Mouse (Mus musculus): Measurements from ENCODE around the gene Atf6. TPM values are rescaled to one million over a fixed set of nuclear protein-coding genes. Genes with fewer than 3 reads are reported as not detected.

The Atf6 gene
- polyA plus RNA-seq, 1 experiment from 2014 or later, result 9.2 TPM

DNA sequence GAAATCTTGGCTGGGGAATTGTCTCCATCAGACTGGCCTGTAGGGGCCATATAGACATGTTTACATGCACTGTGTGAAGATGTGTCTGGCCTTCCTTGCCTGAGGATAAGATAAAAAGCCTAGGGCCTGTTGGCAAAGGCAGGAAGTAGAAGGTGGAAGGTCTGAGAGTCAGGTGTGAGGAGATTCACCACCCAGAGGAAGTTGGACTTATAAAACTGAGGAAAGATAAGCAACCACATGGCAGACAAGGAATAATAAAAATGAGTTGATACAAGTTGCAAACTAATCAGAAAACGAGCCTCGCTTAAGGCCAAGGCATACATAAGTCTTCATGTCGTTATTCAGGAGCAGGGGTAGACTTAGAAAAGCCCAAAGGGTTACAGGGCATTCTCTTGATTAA lies 8.1 kb upstream of the Atf6 start:
- H3K9ac ChIP-seq, result no peak overlapping the region
- H3K36me3 ChIP-seq, result peaks cover 76% of the 10 kb centered on the region
- ATAC-seq (replicated peaks; ENCODE audit: low FRiP score), result no peak
- H3K4me2 ChIP-seq, result no peak overlapping the region
- no peaks in the 10 kb centered on the region for H3K9me3 ChIP-seq (replicated peaks)
- no peak overlapping the region for H3K27ac ChIP-seq
- 63% methylated on average over 3 of the region's 3 CpGs for WGBS
- no peaks in the 10 kb centered on the region for H3K4me1 ChIP-seq
- no peak overlapping the region for H3K4me3 ChIP-seq (replicated peaks)
- no peaks in the 10 kb centered on the region for H3K27me3 ChIP-seq

DNA sequence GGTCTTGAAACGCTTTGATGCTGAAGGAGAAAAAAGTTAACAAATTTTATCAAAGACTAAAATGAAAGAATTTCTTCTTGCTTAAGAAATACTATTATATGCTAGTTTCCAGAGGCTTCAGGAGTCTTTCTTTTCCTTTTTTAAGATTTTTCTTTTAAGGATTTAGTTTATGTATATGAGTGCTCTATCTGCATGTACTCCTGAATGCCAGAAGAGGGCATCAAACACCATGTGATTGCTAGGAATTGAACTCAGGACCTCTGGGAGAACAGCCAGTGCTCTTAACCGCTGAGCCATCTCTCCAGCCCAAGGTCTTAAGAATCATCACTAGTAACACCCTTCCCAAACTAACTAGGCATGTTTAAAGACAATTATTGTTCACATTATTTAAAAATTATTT lies 4.4 kb upstream of the Atf6 start:
- ATAC-seq (replicated peaks; ENCODE audit: low FRiP score), result no peak
- no peak overlapping the region for H3K27ac ChIP-seq
- no peaks in the 10 kb centered on the region for H3K9me3 ChIP-seq (replicated peaks)
- WGBS, result 91% methylated on average over 2 of the region's 2 CpGs
- peaks cover 2% of the 10 kb centered on the region for H3K4me1 ChIP-seq
- no peaks in the 10 kb centered on the region for H3K27me3 ChIP-seq
- H3K4me3 ChIP-seq (replicated peaks), result no peak overlapping the region
- H3K4me2 ChIP-seq, result no peak overlapping the region
- no peak overlapping the region for H3K9ac ChIP-seq
- peaks cover 45% of the 10 kb centered on the region for H3K36me3 ChIP-seq

DNA sequence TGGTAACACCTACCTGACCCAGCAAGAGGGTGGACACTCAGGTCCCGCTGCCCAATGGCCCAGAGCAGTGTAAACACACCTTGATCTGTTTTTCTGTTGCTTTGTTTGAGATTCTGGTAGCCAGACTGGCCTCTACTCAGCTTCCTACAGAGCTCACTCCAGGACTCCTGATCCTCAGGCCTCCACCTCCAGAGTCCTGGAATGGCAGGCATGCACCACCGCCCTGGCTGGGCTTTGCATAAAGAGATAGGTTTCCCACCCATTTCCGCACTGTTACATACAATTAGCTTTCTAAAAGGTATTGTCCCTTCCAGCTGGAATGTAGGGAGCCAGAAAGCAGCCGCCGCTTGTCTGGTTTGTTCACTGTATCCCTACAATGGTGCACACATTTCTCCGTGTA lies 3.8 kb upstream of the Atf6 start:
- H3K9ac ChIP-seq, result no peak overlapping the region
- H3K4me3 ChIP-seq (replicated peaks), result no peak overlapping the region
- ATAC-seq (replicated peaks; ENCODE audit: low FRiP score), result no peak
- peaks cover 7% of the 10 kb centered on the region for H3K4me1 ChIP-seq
- no peaks in the 10 kb centered on the region for H3K27me3 ChIP-seq
- H3K9me3 ChIP-seq (replicated peaks), result no peaks in the 10 kb centered on the region
- H3K36me3 ChIP-seq, result peaks cover 40% of the 10 kb centered on the region
- WGBS, result 89% methylated on average over 6 of the region's 6 CpGs
- H3K4me2 ChIP-seq, result no peak overlapping the region
- H3K27ac ChIP-seq, result no peak overlapping the region

DNA sequence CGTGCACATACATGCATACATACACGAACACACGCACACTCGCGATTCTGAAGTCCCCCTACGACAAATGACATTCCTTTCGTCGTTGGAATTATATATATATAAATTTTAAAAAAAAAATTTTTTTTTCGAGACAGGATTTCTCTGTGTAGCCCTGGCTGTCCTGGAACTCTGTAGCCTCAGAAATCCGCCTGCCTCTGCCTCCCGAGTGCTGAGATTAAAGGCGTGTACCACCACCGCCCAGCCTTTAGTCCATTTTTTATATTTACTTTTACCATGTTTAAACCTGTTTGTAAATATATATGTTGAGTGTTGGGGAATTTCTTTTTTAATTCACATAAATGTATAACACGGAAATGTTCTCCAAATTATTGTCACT lies 1.3 kb upstream of the Atf6 start:
- Histone ChIP-seq H3K4me3 (replicated peaks) (peak overlapping the region; percentile 85), H3K4me1 (peaks cover 7% of the 10 kb centered on the region), H3K9me3 (replicated peaks) (no peaks in the 10 kb centered on the region), H3K9ac (peak overlapping the region; percentile 68), H3K27ac (no peak overlapping the region), H3K4me2 (peak overlapping the region; percentile 62), H3K36me3 (peaks cover 18% of the 10 kb centered on the region), H3K27me3 (no peaks in the 10 kb centered on the region)
- WGBS, result 16% methylated on average over 14 of the region's 14 CpGs
- no peak for ATAC-seq (replicated peaks; ENCODE audit: low FRiP score)

DNA sequence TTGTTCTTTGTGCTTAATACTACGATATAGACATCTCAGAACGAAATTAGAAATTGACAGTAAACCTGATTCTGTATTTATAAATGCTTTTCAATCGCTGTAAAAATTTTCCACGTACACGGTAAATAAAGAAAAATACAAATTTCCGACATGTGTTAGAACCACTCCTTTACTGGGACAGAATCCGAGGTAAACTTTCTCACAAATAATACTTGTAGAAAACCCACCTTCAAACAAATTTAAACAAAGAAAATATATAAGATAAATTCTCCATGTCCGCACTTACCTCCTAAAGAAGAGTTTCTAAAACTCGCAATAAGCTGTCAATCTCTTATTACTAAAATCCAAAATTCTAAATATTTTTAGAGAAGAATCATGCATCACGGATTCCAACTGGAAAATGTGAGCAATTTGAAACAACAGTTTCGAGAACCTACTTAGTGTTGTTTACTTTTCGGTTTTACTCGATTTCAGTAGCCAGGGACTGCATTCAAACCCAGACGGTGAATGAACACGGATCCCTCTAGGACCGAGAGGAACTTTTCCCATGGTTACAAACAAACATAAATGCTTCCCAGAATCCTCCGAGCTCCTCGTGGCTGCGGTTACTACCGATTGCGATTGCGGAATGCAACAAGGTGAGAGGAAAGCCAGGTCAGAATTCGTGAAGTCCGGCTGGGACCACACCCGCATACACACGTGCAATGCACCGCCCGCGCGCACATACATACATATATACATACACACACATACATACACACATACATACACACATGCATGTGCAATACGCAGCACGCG lies 735 bp upstream of the Atf6 start:
- peak; percentile 77 for ATAC-seq (replicated peaks; ENCODE audit: low FRiP score)
- Histone ChIP-seq H3K27me3 (no peaks in the 10 kb centered on the region), H3K36me3 (peaks cover 14% of the 10 kb centered on the region), H3K4me1 (peaks cover 7% of the 10 kb centered on the region), H3K27ac (peak overlapping the region; percentile 77; the same call in 1 of the 2 replicates), H3K9ac (peak overlapping the region; percentile 68), H3K4me3 (replicated peaks) (peak overlapping the region; percentile 85), H3K4me2 (peak overlapping the region; percentile 62), H3K9me3 (replicated peaks) (no peaks in the 10 kb centered on the region)
- WGBS, result under 1% methylated on average over 33 of the region's 33 CpGs

DNA sequence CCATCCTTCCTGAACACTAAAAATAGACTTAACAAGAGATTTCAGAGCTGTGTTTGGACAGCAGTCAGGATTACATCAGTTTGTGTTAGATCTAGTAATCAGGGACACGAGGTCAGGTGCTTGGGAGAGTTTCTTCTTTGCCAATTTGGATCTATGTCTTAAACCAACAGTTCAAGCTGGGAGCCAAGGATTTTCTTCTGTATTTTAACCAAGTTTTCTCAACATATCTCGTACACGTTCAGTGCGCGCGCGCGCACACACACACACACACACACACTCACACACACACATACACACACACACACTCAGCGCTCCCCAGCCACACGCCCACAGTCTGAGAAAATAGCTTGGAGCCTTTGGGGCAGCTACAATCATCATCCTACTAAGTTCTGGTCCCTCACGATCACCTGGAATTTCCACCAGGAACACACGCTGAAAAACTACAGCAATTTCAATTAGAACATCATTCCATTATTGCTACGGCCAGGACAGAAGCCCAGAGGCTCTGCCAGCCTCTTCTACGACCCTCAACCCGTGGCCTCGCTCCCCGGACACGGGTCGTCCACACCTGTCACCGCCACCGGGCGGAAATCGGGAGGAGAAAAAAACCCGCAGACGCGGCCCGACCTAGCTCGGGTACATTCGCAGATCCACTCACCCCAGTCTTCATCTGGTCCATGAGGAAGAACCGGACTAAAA lies 430 bp downstream of the Atf6 start:
- Histone ChIP-seq H3K4me3 (replicated peaks) (peak overlapping the region; percentile 85), H3K36me3 (peaks cover 9% of the 10 kb centered on the region; the same call in 1 of the 2 replicates), H3K9me3 (replicated peaks) (no peaks in the 10 kb centered on the region), H3K4me2 (peak overlapping the region; percentile 62), H3K9ac (peak overlapping the region; percentile 68), H3K4me1 (peaks cover 14% of the 10 kb centered on the region), H3K27ac (peak overlapping the region; percentile 77), H3K27me3 (no peaks in the 10 kb centered on the region)
- ATAC-seq (replicated peaks; ENCODE audit: low FRiP score), result peak; percentile 61
- WGBS, result 2% methylated on average over 30 of the region's 30 CpGs

- Histone ChIP-seq H3K4me2 (no peak overlapping the region), H3K27ac (no peak overlapping the region), H3K36me3 (no peaks in the 10 kb centered on the region), H3K4me3 (replicated peaks) (no peak overlapping the region), H3K9me3 (replicated peaks) (no peaks in the 10 kb centered on the region), H3K27me3 (no peaks in the 10 kb centered on the region), H3K9ac (no peak overlapping the region), H3K4me1 (peaks cover 17% of the 10 kb centered on the region)
- no peak for ATAC-seq (replicated peaks; ENCODE audit: low FRiP score)
- 79% methylated on average over 5 of the region's 5 CpGs for WGBS
These were observed 2.2 kb downstream of the Atf6 start for GRCm38 (mm10) chr1:170865406-170865805.

GRCm38 (mm10) chr1:170864754-170865153 lies 2.8 kb downstream of the Atf6 start:
- Histone ChIP-seq H3K4me2 (no peak overlapping the region), H3K27me3 (no peaks in the 10 kb centered on the region), H3K4me1 (peaks cover 17% of the 10 kb centered on the region), H3K9ac (no peak overlapping the region), H3K27ac (no peak overlapping the region), H3K4me3 (replicated peaks) (no peak overlapping the region), H3K9me3 (replicated peaks) (no peaks in the 10 kb centered on the region), H3K36me3 (no peaks in the 10 kb centered on the region)
- 70% methylated on average over 3 of the region's 3 CpGs for WGBS
- ATAC-seq (replicated peaks; ENCODE audit: low FRiP score), result no peak

- no peaks in the 10 kb centered on the region for H3K27me3 ChIP-seq
- H3K27ac ChIP-seq, result no peak overlapping the region
- no peak overlapping the region for H3K4me2 ChIP-seq
- H3K9ac ChIP-seq, result no peak overlapping the region
- no peak overlapping the region for H3K4me3 ChIP-seq (replicated peaks)
- ATAC-seq (replicated peaks; ENCODE audit: low FRiP score), result no peak
- no peaks in the 10 kb centered on the region for H3K36me3 ChIP-seq
- no peaks in the 10 kb centered on the region for H3K9me3 ChIP-seq (replicated peaks)
- H3K4me1 ChIP-seq, result peaks cover 17% of the 10 kb centered on the region
These were observed 3.3 kb downstream of the Atf6 start for GRCm38 (mm10) chr1:170864234-170864633.

GRCm38 (mm10) chr1:170863033-170863432 lies 4.5 kb downstream of the Atf6 start:
- no peak for ATAC-seq (replicated peaks; ENCODE audit: low FRiP score)
- WGBS, result 63% methylated on average over 4 of the region's 4 CpGs

GRCm38 (mm10) chr1:170862435-170862717 lies 5.2 kb downstream of the Atf6 start:
- WGBS, result 58% methylated on average over 3 of the region's 3 CpGs
- no peak for ATAC-seq (replicated peaks; ENCODE audit: low FRiP score)
- Histone ChIP-seq H3K4me1 (peaks cover 17% of the 10 kb centered on the region), H3K36me3 (no peaks in the 10 kb centered on the region), H3K27me3 (no peaks in the 10 kb centered on the region), H3K9ac (no peak overlapping the region), H3K4me3 (replicated peaks) (no peak overlapping the region), H3K4me2 (no peak overlapping the region), H3K27ac (no peak overlapping the region), H3K9me3 (replicated peaks) (no peaks in the 10 kb centered on the region)

More at GRCm38 (mm10) chr1:170863033-170863432, 4.5 kb downstream of the Atf6 start:
- no peak overlapping the region for H3K27ac ChIP-seq
- no peaks in the 10 kb centered on the region for H3K9me3 ChIP-seq (replicated peaks)
- H3K36me3 ChIP-seq, result no peaks in the 10 kb centered on the region
- H3K9ac ChIP-seq, result no peak overlapping the region
- H3K27me3 ChIP-seq, result no peaks in the 10 kb centered on the region
- peaks cover 17% of the 10 kb centered on the region for H3K4me1 ChIP-seq
- H3K4me3 ChIP-seq (replicated peaks), result no peak overlapping the region
- H3K4me2 ChIP-seq, result no peak overlapping the region

DNA sequence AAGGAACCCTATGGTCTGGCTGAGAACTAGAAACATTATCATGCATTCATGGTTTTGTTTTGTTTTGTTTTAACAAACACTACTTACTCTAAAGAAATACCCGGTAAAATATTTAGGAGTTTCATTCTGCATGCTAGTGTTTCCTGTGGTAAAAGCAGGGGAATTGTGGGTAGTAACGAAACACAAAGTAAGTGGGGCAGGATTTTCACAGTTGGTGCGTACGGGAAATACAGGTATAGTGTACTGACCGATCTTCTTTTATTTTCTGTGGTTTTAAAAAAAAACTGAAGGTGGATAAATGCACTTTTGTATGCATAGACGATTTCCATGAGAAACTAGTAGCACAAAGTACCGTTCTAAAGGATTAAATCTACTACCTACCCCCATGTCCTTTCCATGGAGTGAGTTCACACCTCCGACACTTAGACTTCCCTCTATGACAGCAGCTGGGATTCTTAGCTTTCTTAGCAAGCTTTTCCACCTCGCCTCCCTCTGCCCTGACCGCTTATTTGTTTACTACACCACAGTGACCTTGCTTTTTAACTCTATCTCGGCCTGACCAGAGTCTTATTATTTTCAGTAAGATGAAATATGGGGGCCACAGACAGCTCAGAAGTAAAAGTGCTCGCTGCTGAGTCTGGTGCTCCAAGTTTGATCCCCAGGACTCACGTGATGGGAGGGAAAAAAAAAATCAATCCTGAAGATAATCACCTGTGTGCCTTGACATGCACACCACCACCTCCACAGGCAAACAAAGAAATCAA lies 5.7 kb downstream of the Atf6 start:
- H3K4me2 ChIP-seq, result no peak overlapping the region
- 66% methylated on average over 13 of the region's 13 CpGs for WGBS
- no peaks in the 10 kb centered on the region for H3K27me3 ChIP-seq
- no peaks in the 10 kb centered on the region for H3K9me3 ChIP-seq (replicated peaks)
- H3K27ac ChIP-seq, result no peak overlapping the region
- peaks cover 14% of the 10 kb centered on the region for H3K4me1 ChIP-seq
- no peak overlapping the region for H3K9ac ChIP-seq
- H3K36me3 ChIP-seq, result no peaks in the 10 kb centered on the region
- H3K4me3 ChIP-seq (replicated peaks), result no peak overlapping the region
- no peak for ATAC-seq (replicated peaks; ENCODE audit: low FRiP score)

All from kidney, embryonic 15.5 days (tissue).